Mouse (Mus musculus): ENCODE results near the gene Ubl4b. TPM values are rescaled to one million over a fixed set of nuclear protein-coding genes. Genes with fewer than 3 reads are reported as not detected.

Ubl4b gene
- polyA plus RNA-seq, 1 experiment from 2014 or later, result not detected

DNA sequence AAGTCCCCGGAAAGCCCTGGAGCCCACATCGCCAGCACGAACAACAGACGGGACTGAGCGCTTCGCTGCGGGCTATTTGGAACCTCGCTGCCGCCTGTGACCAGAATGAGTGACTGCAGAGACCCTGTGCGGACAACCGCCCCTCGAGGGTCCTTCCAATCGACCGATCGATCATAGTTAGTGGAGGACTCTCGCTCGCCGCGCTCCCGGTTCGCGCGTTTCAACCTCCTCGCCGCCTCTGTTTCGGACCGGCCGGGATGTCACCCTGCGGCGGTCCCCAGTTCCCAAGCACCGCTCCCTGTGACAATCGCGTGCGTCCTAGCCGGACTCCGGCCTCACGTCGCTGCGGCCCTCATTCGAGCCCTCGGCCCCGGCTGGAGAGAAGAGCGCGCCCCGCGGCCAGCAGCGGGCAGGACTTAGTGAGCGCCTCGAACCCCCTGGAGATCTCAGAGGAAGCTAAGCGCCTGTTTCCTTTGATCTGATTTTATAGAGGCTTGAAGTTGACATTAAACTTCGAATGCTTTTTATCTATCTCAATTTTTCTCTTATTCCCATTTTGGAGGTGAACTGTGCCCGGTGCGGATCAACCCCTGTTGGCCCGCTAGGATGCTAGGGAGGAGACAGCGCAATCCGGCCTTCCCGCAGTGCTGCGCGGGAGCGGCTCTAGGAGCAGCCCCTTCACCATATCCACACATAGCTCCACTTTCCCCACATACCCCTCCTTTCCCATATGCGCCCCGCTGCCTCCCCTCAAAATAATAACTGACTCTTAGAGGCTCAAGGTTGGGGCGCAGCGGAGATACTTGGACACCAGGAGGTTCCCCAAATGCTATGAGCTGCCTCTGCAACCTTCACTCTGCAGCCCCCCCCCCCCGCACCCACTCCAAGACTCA, 28.2 kb upstream of the Ubl4b start:
- H3K27me3 ChIP-seq (replicated peaks), result peaks cover 89% of the 10 kb centered on the region
- WGBS, result 1% methylated on average over 65 of the region's 65 CpGs
- peak overlapping the region; percentile 27 for H3K4me3 ChIP-seq (replicated peaks)
- H3K36me3 ChIP-seq, result no peaks in the 10 kb centered on the region
- H3K27ac ChIP-seq, result no peak overlapping the region
- no peak overlapping the region for H3K9ac ChIP-seq
- peak; percentile 39 for ATAC-seq
- peak overlapping the region; percentile 58 for H3K4me2 ChIP-seq (replicated peaks)
- no peaks in the 10 kb centered on the region for H3K9me3 ChIP-seq
- peaks cover 5% of the 10 kb centered on the region; the same call in 1 of the 2 replicates for H3K4me1 ChIP-seq (replicated peaks)

DNA sequence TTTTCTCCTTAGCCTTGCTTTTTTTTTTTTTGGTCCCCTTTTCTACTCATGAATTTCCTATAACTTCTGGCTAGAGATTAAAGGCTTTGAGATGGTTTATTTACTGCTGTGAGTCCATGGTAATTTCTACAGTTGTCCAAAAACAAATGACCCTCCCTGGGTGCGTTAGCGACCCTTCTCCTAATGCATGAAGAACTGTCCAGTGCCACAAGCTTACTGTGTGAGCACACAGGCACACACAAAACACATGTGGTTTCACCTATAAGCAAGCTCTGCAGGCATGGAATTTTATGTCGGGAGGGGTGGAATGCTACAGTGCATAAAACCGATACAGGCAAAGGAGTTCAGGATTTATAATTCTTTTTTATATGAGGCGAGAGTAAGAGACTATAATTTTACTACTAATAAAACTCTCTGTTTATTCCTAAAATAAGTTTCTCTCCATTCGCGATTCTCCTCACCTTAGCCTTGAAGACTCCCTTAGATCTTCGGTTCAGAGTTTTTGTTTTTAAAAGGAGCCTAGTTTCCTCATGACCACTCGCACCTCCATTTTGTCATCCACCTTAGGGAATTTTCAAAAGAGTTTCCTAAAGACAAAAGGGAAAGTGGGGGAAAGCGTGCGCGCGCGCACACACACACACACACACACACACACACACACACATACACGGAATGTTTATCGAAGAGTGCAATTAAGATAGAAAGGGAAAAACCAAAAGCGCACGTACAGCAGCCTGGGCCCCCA, 27.4 kb upstream of the Ubl4b start:
- peaks cover 5% of the 10 kb centered on the region; the same call in 1 of the 2 replicates for H3K4me1 ChIP-seq (replicated peaks)
- H3K27ac ChIP-seq, result no peak overlapping the region
- ATAC-seq, result no peak
- H3K27me3 ChIP-seq (replicated peaks), result peaks cover 81% of the 10 kb centered on the region
- 4% methylated on average over 18 of the region's 18 CpGs for WGBS
- H3K4me3 ChIP-seq (replicated peaks), result peak overlapping the region; percentile 27
- H3K9ac ChIP-seq, result no peak overlapping the region
- H3K36me3 ChIP-seq, result no peaks in the 10 kb centered on the region
- peak overlapping the region; percentile 58 for H3K4me2 ChIP-seq (replicated peaks)
- H3K9me3 ChIP-seq, result no peaks in the 10 kb centered on the region

DNA sequence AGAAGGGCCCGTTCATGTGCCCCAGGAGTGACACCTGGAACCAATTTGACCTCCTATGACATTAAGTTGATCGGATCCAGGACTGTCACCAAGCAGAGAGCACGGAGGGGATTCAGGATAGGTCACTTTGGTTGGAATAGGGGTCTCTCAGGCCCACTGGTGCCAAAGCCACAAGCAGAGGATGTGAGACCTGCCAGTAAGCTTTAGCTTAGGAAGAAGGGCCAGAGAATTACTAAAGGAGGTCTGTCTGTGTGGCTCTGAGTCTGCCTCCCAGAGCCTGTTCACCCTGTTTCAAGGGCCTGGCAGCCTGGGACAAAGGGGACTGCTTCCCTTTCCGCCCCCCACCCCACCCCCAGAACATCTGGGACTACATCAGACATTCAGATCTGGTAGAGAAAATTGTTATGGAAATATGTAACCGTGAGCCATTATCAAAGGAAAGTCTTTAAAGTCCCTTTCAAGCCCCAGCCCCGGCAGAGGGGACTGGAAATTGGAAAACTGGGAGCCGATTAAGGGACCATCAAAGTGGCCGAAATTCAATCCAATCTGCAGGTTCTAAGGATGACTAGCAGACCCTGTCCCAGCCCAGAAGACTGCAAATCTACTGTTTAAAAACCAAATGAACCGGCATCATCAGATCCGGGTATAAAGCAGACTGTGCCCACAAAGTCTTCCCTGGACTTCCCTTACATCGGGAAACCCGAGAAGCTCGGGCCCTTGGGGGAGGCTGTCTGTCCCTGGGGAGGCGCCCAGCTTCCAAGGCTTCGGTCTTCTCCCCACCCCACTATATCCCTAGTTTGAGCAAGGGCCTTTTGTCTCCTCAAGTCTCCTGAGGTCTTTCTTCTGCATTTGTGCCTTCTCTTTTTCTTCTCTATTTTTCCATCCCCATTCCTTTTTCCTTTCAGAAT, 26.5 kb upstream of the Ubl4b start:
- Histone ChIP-seq H3K9me3 (no peaks in the 10 kb centered on the region), H3K27ac (no peak overlapping the region), H3K27me3 (replicated peaks) (peaks cover 71% of the 10 kb centered on the region), H3K4me3 (replicated peaks) (no peak overlapping the region), H3K9ac (no peak overlapping the region), H3K4me2 (replicated peaks) (no peak overlapping the region), H3K4me1 (replicated peaks) (peaks cover 5% of the 10 kb centered on the region; the same call in 1 of the 2 replicates), H3K36me3 (no peaks in the 10 kb centered on the region)
- ATAC-seq, result no peak
- WGBS, result 9% methylated on average over 15 of the region's 15 CpGs

DNA sequence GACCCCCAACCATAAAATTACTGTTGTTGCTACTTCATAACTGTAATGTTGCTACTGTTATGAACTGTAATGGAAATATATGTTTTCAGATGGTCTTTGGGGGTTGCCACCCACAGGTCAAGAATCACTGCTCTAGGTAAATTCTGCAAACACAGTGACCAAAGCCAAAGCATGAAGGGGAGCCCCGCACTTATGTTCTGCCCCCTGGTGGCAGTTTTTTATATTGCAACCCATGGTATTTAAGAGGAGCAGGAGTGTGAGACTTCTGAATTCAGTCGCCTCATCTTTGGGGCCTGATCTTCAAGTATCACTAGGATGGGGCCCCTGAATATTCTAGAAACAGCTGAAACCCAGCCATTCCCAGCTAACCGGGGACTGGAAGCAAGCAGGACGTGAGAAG, 24.6 kb upstream of the Ubl4b start:
- no peak overlapping the region for H3K4me3 ChIP-seq (replicated peaks)
- H3K27me3 ChIP-seq (replicated peaks), result peaks cover 53% of the 10 kb centered on the region

DNA sequence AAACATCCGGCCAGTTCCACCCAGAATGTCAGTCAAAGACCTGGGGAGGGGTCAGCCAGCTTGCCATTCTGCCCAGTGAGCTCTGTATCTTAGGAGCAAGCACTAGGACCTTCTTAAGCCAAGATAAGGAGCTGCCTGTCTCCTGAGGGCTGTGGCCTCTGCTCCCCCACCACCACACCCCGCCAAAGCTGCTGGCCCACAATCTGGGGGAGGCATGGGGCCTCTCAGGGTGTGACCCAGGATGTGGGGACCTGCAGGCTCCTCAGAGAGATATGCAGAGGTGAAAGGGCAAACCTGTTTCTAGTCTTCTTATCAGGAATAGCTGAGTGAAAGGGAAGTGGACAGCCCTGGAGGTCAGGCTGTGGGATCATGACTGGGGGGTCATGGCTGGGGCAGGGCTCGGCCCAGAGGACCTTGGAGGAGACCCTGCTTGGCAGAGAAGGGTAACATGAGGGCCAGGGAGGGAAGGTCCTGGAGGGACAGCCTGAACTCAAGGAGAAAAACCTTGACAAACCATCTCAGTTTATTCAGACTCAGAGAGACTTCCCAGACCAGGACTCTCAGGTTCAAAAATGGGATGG, 23.0 kb upstream of the Ubl4b start:
- no peak overlapping the region for H3K9ac ChIP-seq
- peaks cover 3% of the 10 kb centered on the region; the same call in 1 of the 2 replicates for H3K4me1 ChIP-seq (replicated peaks)
- no peak overlapping the region for H3K27ac ChIP-seq
- H3K27me3 ChIP-seq (replicated peaks), result peaks cover 37% of the 10 kb centered on the region
- no peak overlapping the region for H3K4me2 ChIP-seq (replicated peaks)
- no peaks in the 10 kb centered on the region for H3K9me3 ChIP-seq
- H3K36me3 ChIP-seq, result no peaks in the 10 kb centered on the region
- 15% methylated on average over 3 of the region's 3 CpGs for WGBS
- no peak overlapping the region for H3K4me3 ChIP-seq (replicated peaks)
- ATAC-seq, result peak; percentile 88

More for the DNA sequence above, 24.6 kb upstream of the Ubl4b start:
- no peak overlapping the region for H3K4me2 ChIP-seq (replicated peaks)
- H3K4me1 ChIP-seq (replicated peaks), result peaks cover 5% of the 10 kb centered on the region; the same call in 1 of the 2 replicates
- 5% methylated on average over 4 of the region's 4 CpGs for WGBS
- no peak overlapping the region for H3K9ac ChIP-seq
- H3K9me3 ChIP-seq, result no peaks in the 10 kb centered on the region
- no peak overlapping the region for H3K27ac ChIP-seq
- no peak; the same call in 1 of the 2 replicates for ATAC-seq
- no peaks in the 10 kb centered on the region for H3K36me3 ChIP-seq

DNA sequence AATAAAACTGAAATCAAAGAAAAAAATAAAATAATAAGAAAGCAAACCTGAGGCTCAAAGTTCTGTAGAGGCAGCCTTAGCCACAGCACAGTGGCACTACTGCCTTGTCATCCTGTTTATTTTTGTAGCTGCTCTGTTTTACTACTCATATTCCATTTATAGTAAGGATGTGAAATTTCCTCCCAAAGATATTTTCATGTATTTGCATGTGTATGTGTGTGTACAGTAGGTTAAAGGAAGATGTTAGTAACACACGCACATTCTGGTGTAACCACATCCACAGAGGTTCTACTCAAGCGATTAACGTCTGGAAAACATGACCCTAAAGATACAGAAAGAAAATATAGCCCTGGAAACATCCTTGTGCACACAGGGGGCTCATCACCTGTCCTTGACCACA, 21.9 kb upstream of the Ubl4b start:
- Histone ChIP-seq H3K4me1 (replicated peaks) (no peaks in the 10 kb centered on the region), H3K4me2 (replicated peaks) (no peak overlapping the region), H3K27me3 (replicated peaks) (peaks cover 32% of the 10 kb centered on the region), H3K9ac (no peak overlapping the region), H3K9me3 (no peaks in the 10 kb centered on the region), H3K27ac (no peak overlapping the region), H3K36me3 (no peaks in the 10 kb centered on the region), H3K4me3 (replicated peaks) (no peak overlapping the region)
- ATAC-seq, result no peak
- WGBS, result 81% methylated on average over 3 of the region's 3 CpGs

DNA sequence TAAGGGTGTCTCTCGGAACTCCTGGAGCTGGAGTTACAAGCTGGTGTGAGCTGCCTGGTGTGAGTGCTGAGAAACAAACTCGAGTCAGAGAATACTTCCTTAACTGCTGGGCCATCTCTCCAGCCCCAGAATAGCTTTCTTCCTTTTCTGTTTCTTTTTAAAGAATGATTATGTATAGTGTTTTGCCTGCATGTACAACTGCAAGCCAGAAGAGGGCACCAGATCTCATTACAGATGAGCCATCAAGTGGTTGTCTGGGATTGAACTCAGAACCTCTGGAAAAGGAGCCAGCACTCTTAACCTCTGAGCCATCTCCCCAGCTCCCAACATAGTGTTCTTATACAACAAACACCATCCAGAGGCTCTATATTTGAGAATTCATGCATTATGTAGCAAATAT, 16.3 kb upstream of the Ubl4b start:
- no peaks in the 10 kb centered on the region for H3K36me3 ChIP-seq
- no peaks in the 10 kb centered on the region for H3K4me1 ChIP-seq (replicated peaks)
- no peak for ATAC-seq
- no peak overlapping the region for H3K4me3 ChIP-seq (replicated peaks)
- WGBS, result 55% methylated on average over 2 of the region's 2 CpGs
- H3K9me3 ChIP-seq, result no peaks in the 10 kb centered on the region
- H3K27me3 ChIP-seq (replicated peaks), result peaks cover 3% of the 10 kb centered on the region
- H3K4me2 ChIP-seq (replicated peaks), result no peak overlapping the region
- H3K9ac ChIP-seq, result no peak overlapping the region
- H3K27ac ChIP-seq, result no peak overlapping the region

DNA sequence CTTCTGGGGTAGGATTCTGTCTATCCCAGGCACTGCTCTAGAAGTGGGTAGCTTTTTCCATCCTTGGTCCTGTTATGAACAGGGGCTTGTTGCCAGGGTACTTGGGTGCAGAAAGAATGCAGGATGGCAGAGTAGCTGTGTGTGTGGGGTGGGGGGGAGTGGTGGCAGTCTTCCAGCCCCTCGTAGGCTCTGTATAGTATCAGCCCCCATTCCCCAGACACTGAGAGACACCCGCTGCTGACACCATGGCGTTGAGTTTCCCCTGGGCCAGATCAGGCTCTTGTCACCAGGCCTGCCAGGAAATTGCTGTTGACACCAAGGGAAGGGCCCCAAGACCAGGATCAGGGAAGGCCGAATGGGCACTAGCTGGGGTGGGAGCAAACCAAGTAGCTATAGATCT, 13.8 kb upstream of the Ubl4b start:
- no peaks in the 10 kb centered on the region for H3K36me3 ChIP-seq
- H3K4me1 ChIP-seq (replicated peaks), result no peaks in the 10 kb centered on the region
- ATAC-seq, result peak; percentile 39; the same call in 1 of the 2 replicates
- no peaks in the 10 kb centered on the region for H3K9me3 ChIP-seq
- no peak overlapping the region for H3K4me3 ChIP-seq (replicated peaks)
- no peak overlapping the region for H3K4me2 ChIP-seq (replicated peaks)
- peaks cover 7% of the 10 kb centered on the region for H3K27me3 ChIP-seq (replicated peaks)
- WGBS, result 43% methylated on average over 4 of the region's 4 CpGs
- no peak overlapping the region for H3K9ac ChIP-seq
- no peak overlapping the region for H3K27ac ChIP-seq

DNA sequence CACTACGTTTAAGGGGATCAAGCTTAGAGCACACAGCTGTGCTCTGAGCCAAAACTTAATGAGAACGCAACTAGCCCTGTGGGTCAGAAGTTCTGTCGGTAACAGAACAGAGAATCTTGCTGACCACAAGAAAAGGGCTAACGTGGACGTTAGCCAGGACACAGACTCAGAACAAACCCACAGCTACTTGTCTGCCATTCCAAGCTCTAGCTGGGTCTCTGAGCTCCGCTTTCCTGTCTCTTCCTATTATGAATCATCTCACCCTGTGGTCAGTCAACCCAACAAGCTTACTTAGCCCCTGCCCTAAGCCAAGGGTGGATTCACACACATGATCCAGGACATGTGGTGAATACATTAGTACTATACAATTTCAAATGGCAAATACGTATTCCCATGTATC, 12.9 kb upstream of the Ubl4b start:
- H3K9ac ChIP-seq, result no peak overlapping the region
- H3K27me3 ChIP-seq (replicated peaks), result peaks cover 7% of the 10 kb centered on the region
- no peaks in the 10 kb centered on the region for H3K9me3 ChIP-seq
- no peaks in the 10 kb centered on the region for H3K36me3 ChIP-seq
- no peak overlapping the region for H3K4me2 ChIP-seq (replicated peaks)
- no peaks in the 10 kb centered on the region for H3K4me1 ChIP-seq (replicated peaks)
- no peak for ATAC-seq
- WGBS, result 73% methylated on average over 7 of the region's 7 CpGs
- H3K4me3 ChIP-seq (replicated peaks), result no peak overlapping the region
- H3K27ac ChIP-seq, result no peak overlapping the region

DNA sequence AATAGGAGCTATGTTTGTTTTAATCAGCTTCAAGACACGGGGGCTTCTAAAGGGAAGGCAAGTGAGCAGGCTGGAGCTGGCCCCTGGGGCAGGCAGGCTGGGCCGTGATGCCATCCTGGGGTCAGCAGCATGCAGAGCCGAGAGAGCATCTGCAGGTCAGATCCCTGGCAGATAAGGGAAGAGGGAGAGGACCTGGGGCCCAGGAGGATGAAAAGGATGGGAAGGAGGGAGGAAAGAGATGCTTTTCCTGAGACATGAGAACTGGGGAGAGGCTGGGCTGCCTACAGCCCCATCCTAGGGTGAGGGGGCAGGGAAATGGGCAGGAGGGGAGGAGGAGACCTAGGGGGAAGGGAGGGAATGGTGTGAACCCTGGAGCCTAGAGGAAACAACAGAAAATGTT, 10.5 kb upstream of the Ubl4b start:
- Histone ChIP-seq H3K4me2 (replicated peaks) (no peak overlapping the region), H3K36me3 (no peaks in the 10 kb centered on the region), H3K27me3 (replicated peaks) (peaks cover 3% of the 10 kb centered on the region), H3K9me3 (no peaks in the 10 kb centered on the region), H3K4me1 (replicated peaks) (no peaks in the 10 kb centered on the region), H3K4me3 (replicated peaks) (no peak overlapping the region), H3K27ac (no peak overlapping the region), H3K9ac (no peak overlapping the region)
- WGBS, result 13% methylated on average over 3 of the region's 3 CpGs
- no peak for ATAC-seq

DNA sequence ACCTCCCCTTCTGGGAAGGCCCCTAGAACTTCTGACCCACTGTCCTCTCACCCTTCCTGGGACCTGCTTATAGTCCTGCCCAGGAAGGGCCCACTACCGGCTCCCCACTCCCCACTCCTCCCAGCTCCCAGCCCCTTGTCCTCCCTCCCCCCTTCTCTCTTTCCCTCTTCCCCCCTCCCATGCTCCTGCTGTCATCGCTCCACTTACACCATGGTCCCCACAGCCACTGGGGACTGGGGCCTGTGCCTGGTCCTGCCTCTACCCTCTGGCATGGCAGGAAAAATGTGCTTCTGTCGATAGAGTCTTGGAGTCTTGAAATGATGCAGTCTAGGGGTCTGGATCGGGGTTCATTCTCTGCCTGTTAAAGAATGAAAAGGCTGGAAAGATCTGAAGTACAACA, 9.0 kb upstream of the Ubl4b start:
- Histone ChIP-seq H3K4me3 (replicated peaks) (no peak overlapping the region), H3K4me1 (replicated peaks) (no peaks in the 10 kb centered on the region), H3K36me3 (no peaks in the 10 kb centered on the region), H3K27me3 (replicated peaks) (peaks cover 3% of the 10 kb centered on the region), H3K9ac (no peak overlapping the region), H3K4me2 (replicated peaks) (no peak overlapping the region), H3K27ac (no peak overlapping the region), H3K9me3 (no peaks in the 10 kb centered on the region)
- WGBS, result 44% methylated on average over 4 of the region's 4 CpGs
- ATAC-seq, result no peak

Measured in intestine, embryonic 15.5 days (tissue).